10 mouse cellular contexts compared by ENCODE assay signal in genomic region chr9:37407850-37408502, GRCm38 (mm10). TPM values are rescaled to one million over a fixed set of nuclear protein-coding genes. Genes with fewer than 3 reads are reported as not detected.
A peak's percentile ranks its signal among the peaks of the same experiment; 100 is the strongest.
DNase-seq lines count a peak whose midpoint lies in the region; ATAC-seq and TF ChIP-seq lines count a peak whose summit lies in the region.
"Had no signal": no experiment of that assay in that cellular context is flagged by ENCODE, and none has a peak within 500 bp of the region (broad histone marks: within the 10 kb centered on the region; RNA-seq: fewer than 3 reads in every experiment).

No protein-coding gene starts in this region.

- peak; percentile 60 for TF ChIP-seq CTCF in lung, embryonic 14.5 days (IDR thresholded peaks at IDR 0.05; ENCODE audit: low read depth)
- TF ChIP-seq CTCF in olfactory bulb, adult 2 months (IDR thresholded peaks at IDR 0.05; ENCODE audit: insufficient read depth, low read depth, low read length), result 0 out of 2 replicates have a peak, but pooled peaks have one; percentile 27

- 0 out of 2 replicates have a peak overlapping the region, but pooled peaks have one; percentile 13 for H3K4me2 ChIP-seq in lung, embryonic 14.5 days
- 0 out of 2 replicates have a peak overlapping the region, but pooled peaks have one; percentile 3 for H3K4me2 ChIP-seq in embryonic facial prominence, embryonic 12.5 days (replicated peaks)
- H3K4me2 ChIP-seq in hindbrain, embryonic 13.5 days, result peak overlapping the region; percentile 44

- TF ChIP-seq POLR2A in olfactory bulb, adult 2 months (IDR thresholded peaks at IDR 0.05; ENCODE audit: insufficient read depth, low read depth, low read length), result no peak

- DNase-seq in lung, embryonic 14.5 days, result peak; percentile 61
- DNase-seq in lung, postnatal 14 days, result no peak
- no peak for DNase-seq in spleen, postnatal 10 days (ENCODE audit: low spot score in 2 of 2)
- DNase-seq in Muller cell, postnatal 12 days (ENCODE audit: inconsistent ontology term), result no peak
- DNase-seq: gastrocnemius, postnatal 25 days; thymus, adult 18-20 months had no signal

- no peaks in the 10 kb centered on the region for H3K36me3 ChIP-seq in lung, embryonic 14.5 days (ENCODE audit: insufficient read depth)
- H3K36me3 ChIP-seq in embryonic facial prominence, embryonic 12.5 days, result no peaks in the 10 kb centered on the region
- no peaks in the 10 kb centered on the region for H3K36me3 ChIP-seq in hindbrain, embryonic 13.5 days

- H3K9ac ChIP-seq in lung, embryonic 14.5 days, result no peak overlapping the region
- H3K9ac ChIP-seq in embryonic facial prominence, embryonic 12.5 days, result no peak overlapping the region
- no peak overlapping the region; the same call in 1 of the 2 replicates for H3K9ac ChIP-seq in hindbrain, embryonic 13.5 days

- peak; percentile 62; the same call in 1 of the 2 replicates for ATAC-seq in lung, embryonic 14.5 days (ENCODE audit: insufficient read depth)
- ATAC-seq in embryonic facial prominence, embryonic 12.5 days (ENCODE audit: insufficient number of reproducible peaks, insufficient read depth, low FRiP score, low TSS enrichment), result no peak
- ATAC-seq in hindbrain, embryonic 13.5 days (ENCODE audit: low FRiP score), result peak; percentile 71

- 18% methylated on average over 19 of the region's 19 CpGs for WGBS in lung, embryonic 14.5 days
- 13% methylated on average over 19 of the region's 19 CpGs for WGBS in embryonic facial prominence, embryonic 12.5 days
- 8% methylated on average over 19 of the region's 19 CpGs for WGBS in hindbrain, embryonic 13.5 days
- 13% methylated on average over 19 of the region's 19 CpGs for WGBS in olfactory bulb, adult 2 months

- H3K27me3 ChIP-seq in lung, embryonic 14.5 days (ENCODE audit: insufficient read depth, low read length), result peaks cover 3% of the 10 kb centered on the region; the same call in 1 of the 2 replicates
- peaks cover 18% of the 10 kb centered on the region; the same call in 1 of the 2 replicates for H3K27me3 ChIP-seq in embryonic facial prominence, embryonic 12.5 days
- H3K27me3 ChIP-seq in hindbrain, embryonic 13.5 days, result 0 out of 2 replicates have a peak, but pooled peaks cover 3% of the 10 kb centered on the region

- H3K4me1 ChIP-seq in lung, embryonic 14.5 days (ENCODE audit: insufficient read depth), result no peaks in the 10 kb centered on the region
- H3K4me1 ChIP-seq in embryonic facial prominence, embryonic 12.5 days, result no peaks in the 10 kb centered on the region
- peaks cover 11% of the 10 kb centered on the region for H3K4me1 ChIP-seq in hindbrain, embryonic 13.5 days (replicated peaks)
- H3K4me1 ChIP-seq in olfactory bulb, adult 2 months (ENCODE audit: control insufficient read depth, insufficient read depth, low read length), result peaks cover 7% of the 10 kb centered on the region; the same call in 1 of the 2 replicates

- H3K27ac ChIP-seq in lung, embryonic 14.5 days (ENCODE audit: low read depth), result no peak overlapping the region
- no peak overlapping the region for H3K27ac ChIP-seq in embryonic facial prominence, embryonic 12.5 days
- H3K27ac ChIP-seq in hindbrain, embryonic 13.5 days, result no peak overlapping the region
- no peak overlapping the region for H3K27ac ChIP-seq in olfactory bulb, adult 2 months (ENCODE audit: insufficient read depth, low read depth, low read length)

- no peak overlapping the region for H3K4me3 ChIP-seq in lung, embryonic 14.5 days (ENCODE audit: low read depth, low read length)
- H3K4me3 ChIP-seq in embryonic facial prominence, embryonic 12.5 days, result no peak overlapping the region
- peak overlapping the region; percentile 15 for H3K4me3 ChIP-seq in hindbrain, embryonic 13.5 days
- H3K4me3 ChIP-seq in olfactory bulb, adult 2 months (ENCODE audit: insufficient read depth, low read depth, low read length), result no peak overlapping the region
- H3K4me3 ChIP-seq: megakaryocyte, embryonic 14.5 days had no signal

- no peaks in the 10 kb centered on the region for H3K9me3 ChIP-seq in lung, embryonic 14.5 days (ENCODE audit: low read depth, low read length)
- no peaks in the 10 kb centered on the region for H3K9me3 ChIP-seq in embryonic facial prominence, embryonic 12.5 days
- H3K9me3 ChIP-seq in hindbrain, embryonic 13.5 days, result no peaks in the 10 kb centered on the region
- H3K9me3 ChIP-seq: megakaryocyte, embryonic 14.5 days had no signal

RNA-seq across cellular contexts. Expression of gene Robo4, which starts 6.3 kb away (rescaled TPM):
- polyA plus RNA-seq in lung, embryonic 14.5 days (2014; fragmentation: Nextera tagmentation; extraction: Ambion mirVana), result 22.8 and 25.8 TPM in 2 replicates
- polyA plus RNA-seq in embryonic facial prominence, embryonic 12.5 days (2016; fragmentation: Nextera tagmentation; extraction: Ambion mirVana), result 7.7 and 8.9 TPM in 2 replicates
- 5.7 and 6.5 TPM in 2 replicates for polyA plus RNA-seq in hindbrain, embryonic 13.5 days (2015; fragmentation: Nextera tagmentation; extraction: Ambion mirVana)
- not detected in 2 replicates for polyA plus RNA-seq in olfactory bulb, adult 2 months (2012; ENCODE audit: insufficient read depth, insufficient read length, low replicate concordance, missing spikeins)

RNA-seq across cellular contexts. Expression of gene Robo3, which starts 25.1 kb away (rescaled TPM):
- polyA plus RNA-seq in lung, embryonic 14.5 days (2014; fragmentation: Nextera tagmentation; extraction: Ambion mirVana), result 0.24 and 0.41 TPM in 2 replicates
- polyA plus RNA-seq in embryonic facial prominence, embryonic 12.5 days (2016; fragmentation: Nextera tagmentation; extraction: Ambion mirVana), result 2.7 TPM in 2 replicates
- polyA plus RNA-seq in hindbrain, embryonic 13.5 days (2015; fragmentation: Nextera tagmentation; extraction: Ambion mirVana), result 64.6 and 91.3 TPM in 2 replicates
- polyA plus RNA-seq in olfactory bulb, adult 2 months (2012; ENCODE audit: insufficient read depth, insufficient read length, low replicate concordance, missing spikeins), result not detected in 2 replicates

RNA-seq across cellular contexts. Expression of gene Hepacam, which starts 40.8 kb away (rescaled TPM):
- polyA plus RNA-seq in lung, embryonic 14.5 days (2014; fragmentation: Nextera tagmentation; extraction: Ambion mirVana), result 0.07 TPM in 1 of 2 replicates, not detected in the other
- polyA plus RNA-seq in embryonic facial prominence, embryonic 12.5 days (2016; fragmentation: Nextera tagmentation; extraction: Ambion mirVana), result 0.10 TPM in 1 of 2 replicates, not detected in the other
- 5.4 and 7.4 TPM in 2 replicates for polyA plus RNA-seq in hindbrain, embryonic 13.5 days (2015; fragmentation: Nextera tagmentation; extraction: Ambion mirVana)
- not detected in 2 replicates for polyA plus RNA-seq in olfactory bulb, adult 2 months (2012; ENCODE audit: insufficient read depth, insufficient read length, low replicate concordance, missing spikeins)

RNA-seq across cellular contexts. Expression of gene Ccdc15, which starts 59.7 kb away (rescaled TPM):
- polyA plus RNA-seq in lung, embryonic 14.5 days (2014; fragmentation: Nextera tagmentation; extraction: Ambion mirVana), result 7.9 and 8.8 TPM in 2 replicates
- 8.3 and 8.4 TPM in 2 replicates for polyA plus RNA-seq in embryonic facial prominence, embryonic 12.5 days (2016; fragmentation: Nextera tagmentation; extraction: Ambion mirVana)
- 8.0 TPM in 2 replicates for polyA plus RNA-seq in hindbrain, embryonic 13.5 days (2015; fragmentation: Nextera tagmentation; extraction: Ambion mirVana)
- not detected in 2 replicates for polyA plus RNA-seq in olfactory bulb, adult 2 months (2012; ENCODE audit: insufficient read depth, insufficient read length, low replicate concordance, missing spikeins)

Comparison
In these comparisons a context has a peak if more than half of its experiments do, and no peak if none do; other contexts are left out.
1. RNA of gene Robo3, which starts 25.1 kb away (polyA plus RNA-seq): 64.6 to 91.3 TPM in hindbrain, embryonic 13.5 days; 2.7 TPM in embryonic facial prominence, embryonic 12.5 days, 0.24 to 0.41 TPM in lung, embryonic 14.5 days and not detected in olfactory bulb, adult 2 months; every median in the first group is over 10 times any median in the second.
2. Peak in every context shown above with its lines, with median percentiles within 50 percentile points of each other: H3K4me2 ChIP-seq.